Mouse (Mus musculus): ENCODE measurements around the gene Srcin1.

The Srcin1 gene

GRCm38 (mm10) chr11:97576136-97576906 is at the start of gene Srcin1:
Gene Srcin1, minus strand, starts transcription at chr11:97576186.
- DNase-seq: peak; percentile 82 to 89

GRCm38 (mm10) chr11:97625551-97625950 is 49.6 kb upstream of the Srcin1 start:
- DNase-seq: no peak

DNA sequence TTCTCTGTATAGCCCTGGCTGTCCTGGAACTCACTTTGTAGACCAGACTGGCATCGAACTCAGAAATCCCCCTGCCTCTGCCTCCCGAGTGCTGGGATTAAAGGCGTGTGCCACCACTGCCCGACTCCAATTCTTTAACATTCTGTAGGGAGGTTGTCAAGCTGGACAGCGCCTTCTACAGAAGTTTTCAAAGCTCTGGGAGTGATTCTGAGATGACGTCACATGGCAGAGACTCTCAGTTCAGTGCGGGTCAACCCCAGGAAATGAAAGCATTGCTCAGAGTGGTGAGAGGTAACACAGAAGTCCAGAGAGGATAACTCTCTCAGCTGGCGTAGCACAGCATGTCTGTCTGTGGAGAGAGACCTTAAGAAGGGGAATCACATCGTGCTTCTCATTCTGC is 47.2 kb upstream of the Srcin1 start:
- no peak for DNase-seq

GRCm38 (mm10) chr11:97622440-97622839 is 46.5 kb upstream of the Srcin1 start:
- DNase-seq: peak; percentile 82 to 87

GRCm38 (mm10) chr11:97619391-97619795 is 43.4 kb upstream of the Srcin1 start:
- peak; percentile 91 to 99 for DNase-seq

- DNase-seq: no peak
Measured at GRCm38 (mm10) chr11:97618368-97618767, 42.4 kb upstream of the Srcin1 start.

DNA sequence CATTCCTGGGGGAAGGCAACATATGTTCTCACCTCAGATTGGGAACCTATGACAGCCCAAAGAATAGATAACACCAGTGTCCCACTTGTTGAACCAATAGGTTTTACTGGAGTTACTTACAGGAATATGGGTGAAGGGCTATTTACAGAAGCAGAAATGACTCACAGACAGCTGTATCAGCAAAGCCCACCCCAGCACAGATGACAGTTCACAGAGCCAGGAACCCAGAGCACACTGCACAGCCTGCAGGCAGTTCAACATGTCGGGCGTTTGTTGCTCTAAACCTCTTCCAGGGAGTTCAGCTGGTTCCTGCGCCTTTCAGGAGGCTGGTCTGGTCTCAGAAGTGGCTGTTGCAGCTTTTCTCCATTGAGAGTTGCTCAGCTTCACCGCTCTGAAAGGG is 39.3 kb upstream of the Srcin1 start:
- DNase-seq: no peak

- no peak for DNase-seq
Measured at GRCm38 (mm10) chr11:97611076-97611475, 35.1 kb upstream of the Srcin1 start.

GRCm38 (mm10) chr11:97609743-97610142 is 33.8 kb upstream of the Srcin1 start:
- DNase-seq: no peak

DNA sequence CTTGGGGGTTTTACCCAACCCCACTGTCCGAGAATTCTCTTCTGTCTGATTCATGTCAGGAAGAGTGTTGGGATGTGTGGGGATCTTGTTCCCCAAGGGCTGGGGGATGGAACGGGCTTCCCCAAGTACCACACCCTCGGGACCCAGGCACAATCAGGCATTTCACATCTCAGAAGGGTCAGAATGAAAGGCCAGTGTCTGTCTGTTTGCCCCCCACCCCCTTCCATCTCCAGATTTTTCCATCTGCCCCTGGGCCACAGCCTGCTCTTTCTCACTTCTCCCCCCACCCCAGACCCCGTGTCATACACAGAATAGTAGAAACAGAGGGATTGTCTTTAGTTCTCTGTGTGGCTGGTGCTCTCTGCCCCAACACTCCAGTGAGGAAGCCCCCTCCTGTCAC is 32.9 kb upstream of the Srcin1 start:
- DNase-seq: no peak

GRCm38 (mm10) chr11:97607056-97607725 is 31.2 kb upstream of the Srcin1 start:
- no peak for DNase-seq

DNA sequence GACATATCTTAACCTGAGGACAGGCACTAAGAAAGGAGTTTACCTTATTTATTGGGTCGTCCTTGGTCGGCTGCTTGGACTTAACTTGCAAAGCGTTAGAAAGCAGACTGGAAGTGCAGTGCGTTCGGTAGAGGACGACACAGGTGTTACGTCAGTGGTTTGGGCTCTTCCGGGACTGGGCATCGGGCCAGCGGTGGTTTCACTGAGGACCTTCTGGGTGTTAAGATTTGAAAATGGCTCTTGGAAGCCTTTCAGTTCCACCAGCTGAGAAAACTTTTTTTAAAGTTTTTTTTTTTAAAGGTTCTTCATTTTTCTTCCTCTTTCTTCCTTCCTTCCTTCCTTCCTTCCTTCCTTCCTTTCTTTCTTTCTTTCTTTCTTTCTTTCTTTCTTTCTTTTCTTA is 27.9 kb upstream of the Srcin1 start:
- peak in 1 of 2 experiments; percentile 51 for DNase-seq

DNA sequence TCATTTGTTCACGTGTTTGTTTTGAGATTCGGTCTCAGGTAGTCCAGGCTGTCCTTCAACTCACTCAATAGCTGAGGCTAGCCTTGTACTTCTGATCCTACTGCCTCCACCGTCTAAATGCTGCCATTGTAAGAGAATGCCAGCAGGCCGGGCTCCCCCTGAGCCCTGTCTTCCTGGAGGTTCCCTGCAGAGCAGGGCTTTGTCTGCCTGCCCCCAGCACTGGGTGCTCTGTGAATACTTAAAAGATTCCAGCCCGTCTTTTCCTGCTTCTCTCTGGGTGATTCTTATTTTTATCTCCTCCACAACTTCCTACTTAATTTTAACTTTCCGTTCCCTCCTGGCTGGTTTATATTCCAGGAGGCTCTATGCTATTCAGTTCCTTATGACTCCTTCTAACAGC is 26.2 kb upstream of the Srcin1 start:
- no peak for DNase-seq

DNA sequence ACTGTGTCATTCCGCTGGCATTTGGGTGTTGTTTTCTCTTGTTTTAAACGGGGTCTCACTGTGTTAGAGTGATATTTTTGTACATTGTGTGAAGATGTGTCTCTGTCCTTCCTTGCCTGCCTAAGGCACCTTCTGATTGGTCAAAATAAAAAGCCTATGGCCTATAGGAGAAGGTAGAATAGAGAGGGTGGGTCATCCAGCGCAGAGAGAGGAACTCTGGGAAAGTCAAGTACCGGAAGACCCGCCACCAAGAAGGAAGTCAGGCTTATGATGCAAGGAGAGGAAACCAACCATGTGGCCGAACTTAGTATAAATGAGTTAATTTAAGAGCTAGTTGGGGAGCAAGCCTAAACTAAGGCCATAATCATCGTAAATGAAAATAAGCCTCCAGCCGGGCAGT is 23.1 kb upstream of the Srcin1 start:
- DNase-seq: no peak

DNA sequence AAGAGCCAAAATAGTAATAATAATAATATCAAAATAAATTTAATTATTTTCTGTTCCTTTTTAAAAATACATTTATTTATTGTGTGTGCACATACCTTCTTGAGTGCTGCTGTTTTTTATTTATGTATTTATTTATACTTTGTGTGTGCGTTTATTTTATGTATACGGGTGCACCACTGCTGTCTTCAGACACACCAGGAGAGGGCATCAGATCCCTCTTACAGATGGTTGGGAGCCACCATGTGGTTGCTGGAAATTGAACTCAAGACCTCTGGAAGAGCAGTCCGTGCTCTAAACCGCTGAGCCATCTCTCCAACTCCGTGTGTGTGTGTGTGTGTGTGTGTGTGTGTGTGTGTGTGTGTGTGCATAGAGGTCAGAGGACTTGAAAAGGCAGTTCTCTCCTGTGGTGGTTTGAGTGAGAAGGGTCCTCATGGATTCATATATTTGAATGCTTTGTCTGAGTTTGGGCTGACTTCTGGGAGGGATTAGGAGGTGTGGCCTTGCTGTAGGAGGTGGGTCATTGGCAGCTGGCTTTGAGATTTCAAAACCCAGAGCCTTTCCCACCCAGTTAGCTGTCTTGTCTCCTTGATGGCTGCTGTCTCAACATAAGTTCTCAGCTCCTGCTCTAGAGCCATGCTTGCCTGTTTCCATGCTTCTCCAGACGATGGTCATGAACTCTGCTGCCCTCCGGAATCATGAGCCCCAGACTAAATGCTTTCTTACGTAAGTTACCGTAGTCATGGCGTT is 22.1 kb upstream of the Srcin1 start:
- no peak for DNase-seq

- DNase-seq: no peak
Measured at GRCm38 (mm10) chr11:97594136-97594535, 18.1 kb upstream of the Srcin1 start.

- no peak for DNase-seq
Measured at GRCm38 (mm10) chr11:97591910-97592309, 15.9 kb upstream of the Srcin1 start.

DNA sequence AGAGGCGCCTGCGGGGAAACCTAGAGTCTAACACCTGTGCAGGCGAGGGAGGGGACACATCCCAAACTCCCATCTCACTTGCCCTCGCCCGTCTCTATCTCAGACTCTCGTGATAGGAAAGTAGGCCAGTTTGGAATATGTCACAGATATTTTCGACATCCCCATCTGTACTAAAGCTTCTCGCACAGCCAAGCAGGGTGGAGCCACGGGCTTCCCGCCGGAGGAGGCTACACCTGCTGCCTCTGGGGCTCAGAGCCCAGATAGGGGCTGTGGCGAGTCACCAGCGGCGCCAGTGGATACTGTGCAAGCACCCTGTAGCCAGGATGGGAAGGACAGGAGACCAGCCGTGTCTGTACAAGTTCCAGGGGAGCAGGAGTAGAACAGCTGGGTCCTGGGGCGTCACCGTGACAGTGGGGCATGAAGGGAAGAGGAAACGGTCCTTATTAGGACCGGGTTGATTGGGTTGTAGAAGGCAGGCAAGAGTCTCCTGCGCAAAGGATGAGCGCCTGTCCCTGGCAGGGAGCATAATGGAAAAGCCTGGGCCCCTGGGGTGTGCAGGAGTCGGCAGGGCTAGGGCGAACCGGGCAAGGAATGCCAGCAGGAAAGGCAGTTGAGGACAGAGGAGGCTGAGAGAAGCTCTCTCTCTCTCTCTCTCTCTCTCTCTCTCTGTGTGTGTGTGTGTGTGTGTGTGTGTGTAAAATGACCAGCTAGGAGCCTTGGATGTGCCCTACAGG is 14.4 kb upstream of the Srcin1 start:
- DNase-seq: peak; percentile 33 to 45

GRCm38 (mm10) chr11:97589216-97589615 is 13.2 kb upstream of the Srcin1 start:
- DNase-seq: no peak

GRCm38 (mm10) chr11:97585932-97586331 is 9.9 kb upstream of the Srcin1 start:
- DNase-seq: no peak

GRCm38 (mm10) chr11:97584476-97584875 is 8.5 kb upstream of the Srcin1 start:
- no peak for DNase-seq

DNA sequence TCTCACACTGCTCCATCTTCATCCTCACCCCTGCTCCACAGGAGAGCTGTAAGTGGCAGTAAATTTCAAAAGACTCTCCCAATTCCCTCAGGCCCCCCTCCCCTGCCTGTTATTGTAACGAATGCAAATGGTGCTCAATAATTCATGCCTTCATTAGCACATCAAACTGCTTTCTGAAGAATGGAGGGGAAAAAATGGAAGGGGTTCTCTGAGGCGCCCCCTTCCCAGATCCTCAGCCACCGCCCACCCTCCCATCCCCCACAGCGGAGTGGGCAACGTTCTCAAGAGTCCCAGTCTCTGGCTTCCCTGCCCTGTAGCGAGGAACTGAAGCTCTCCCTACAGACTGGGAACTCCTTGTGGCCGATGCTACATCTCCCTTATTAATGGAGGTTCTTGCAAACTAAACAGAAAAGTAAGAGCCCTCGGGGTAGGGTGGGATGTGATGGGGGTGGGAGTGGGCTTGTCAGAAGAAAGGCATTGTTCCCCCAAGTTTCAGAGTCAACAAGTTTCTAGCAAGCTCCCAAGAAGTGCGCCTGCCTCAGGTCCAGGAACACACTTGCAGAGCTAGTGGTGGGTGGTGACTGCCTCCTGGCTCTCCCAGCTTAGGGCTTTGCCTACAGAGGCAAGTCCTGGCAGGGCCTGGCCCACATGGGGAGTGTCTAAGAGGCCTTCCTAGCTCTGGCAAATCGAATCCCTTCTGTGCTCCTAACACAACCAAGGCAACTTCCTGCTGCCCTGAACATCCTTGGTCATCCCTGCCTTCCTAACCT is 3.3 kb upstream of the Srcin1 start:
- DNase-seq: peak in 1 of 2 experiments; percentile 28
